Mouse (Mus musculus) liver, adult 2 months (tissue): Measurements from ENCODE around the gene Slc1a3.

Experiments used
- CTCF ChIP-seq: fragments of 200-500 bp; IDR thresholded peaks from 2 replicates; pipeline ENCODE4 v1.5.1; 2011; ENCODE audit warnings: low read depth, low read length, control low read depth
- POLR2A ChIP-seq: fragments of 200-500 bp; IDR thresholded peaks from 2 replicates; pipeline ENCODE4 v1.6.1; 2011; ENCODE audit warnings: low read length, control low read depth; ENCODE audit not compliant: insufficient read depth; ENCODE audit errors: extremely low read depth

DNA sequence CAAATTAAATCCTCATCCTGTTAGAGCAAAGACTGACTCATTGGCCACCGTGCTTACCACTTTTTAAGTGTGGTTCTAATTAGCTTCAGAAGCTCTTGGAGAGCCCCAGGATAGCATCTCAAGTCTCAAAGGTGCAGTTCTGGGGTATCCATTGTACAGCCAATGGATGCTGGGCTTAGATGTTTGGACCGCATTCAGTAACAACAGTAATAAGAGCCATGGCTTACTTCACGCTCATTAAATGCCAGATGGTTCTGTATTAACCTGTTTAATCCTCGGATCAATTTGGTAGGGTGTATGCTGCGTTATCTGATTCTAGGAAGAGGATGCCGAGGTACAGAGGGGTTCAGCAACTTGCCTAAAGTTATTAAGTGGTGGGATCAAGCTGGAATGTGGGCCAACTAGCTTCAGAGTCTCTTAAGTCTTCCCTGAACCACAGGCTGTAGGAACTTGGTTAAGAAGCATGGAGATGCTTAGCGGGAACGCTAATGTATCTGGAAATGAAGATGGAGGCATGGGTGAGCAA is 114.1 kb downstream of the Slc1a3 start:
- TF ChIP-seq CTCF (no peak), POLR2A (no peak)
